Mouse (Mus musculus): ENCODE data around the gene Fbxl3. TPM values are rescaled to one million over a fixed set of nuclear protein-coding genes. Genes with fewer than 3 reads are reported as not detected.

Gene Fbxl3
- total RNA-seq, 1 experiment, result 32.6 TPM

DNA sequence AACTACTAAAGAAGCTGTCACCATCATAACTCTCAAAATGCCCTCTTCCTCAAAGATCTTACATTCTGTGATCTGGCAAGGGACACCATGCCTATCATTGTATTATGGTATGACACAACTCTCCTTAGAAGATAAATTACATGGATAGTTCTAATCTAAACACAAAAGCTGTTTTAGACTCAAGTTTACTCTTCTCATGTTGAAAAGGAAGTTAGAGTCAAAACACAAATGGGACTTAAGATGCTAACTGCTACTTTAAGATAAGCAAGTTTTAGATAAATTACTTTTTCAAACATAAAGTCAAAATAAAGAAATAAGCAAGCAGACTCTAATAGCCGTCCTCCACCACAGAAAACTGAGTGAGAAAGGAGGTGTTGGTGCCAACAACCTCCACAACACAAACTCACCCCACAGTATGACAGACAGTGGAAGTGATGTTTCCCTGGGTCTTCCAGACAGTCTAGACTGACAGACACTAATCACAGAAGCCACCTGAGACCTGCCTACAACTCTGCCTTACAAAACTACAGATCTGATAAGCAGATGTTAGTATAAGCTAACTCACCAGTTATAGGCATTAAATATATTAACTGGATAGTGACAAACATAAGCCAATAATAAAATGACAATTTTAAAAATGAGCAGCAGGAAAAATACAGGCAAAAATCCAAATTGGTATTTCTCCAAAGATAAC is 13.4 kb downstream of the Fbxl3 start:
- no peaks in the 10 kb centered on the region for H3K9me3 ChIP-seq (ENCODE audit: control insufficient read depth, insufficient read depth, low read depth, low read length)
- no peak overlapping the region for H3K27ac ChIP-seq (ENCODE audit: insufficient read depth, low read depth, low read length, poor library complexity, severe bottlenecking)
- no peak for TF ChIP-seq CHD2 (IDR thresholded peaks at IDR 0.05; ENCODE audit: low read depth, low read length)
- TF ChIP-seq ZNF384 (IDR thresholded peaks at IDR 0.05; ENCODE audit: low read depth, low read length), result no peak
- TF ChIP-seq MAFK (IDR thresholded peaks at IDR 0.05; ENCODE audit: insufficient read depth, low read depth, low read length), result no peak
- TF ChIP-seq ZC3H11A (IDR thresholded peaks at IDR 0.05; ENCODE audit: borderline replicate concordance, low read depth, low read length), result no peak
- in situ Hi-C loops (cut with MboI; ENCODE audit: low sequenced_read_pairs in 2 of 2, unreplicated experiment in 2 of 2), result no loop called here
- H3K4me1 ChIP-seq (ENCODE audit: control insufficient read depth in 2 of 2, insufficient read depth in 2 of 2, low read length in 2 of 2, poor library complexity in 1 of 2), result no peaks in the 10 kb centered on the region; a peak in 1 of 4 replicates
- H3K36me3 ChIP-seq (ENCODE audit: control insufficient read depth, insufficient read depth, low read length, poor library complexity, severe bottlenecking), result peaks cover 30% of the 10 kb centered on the region
- no peak overlapping the region for H3K9ac ChIP-seq (ENCODE audit: insufficient read depth, low read depth, low read length, poor library complexity, severe bottlenecking)
- no peak for DNase-seq (ENCODE audit: low read depth, low spot score)
- H3K4me3 ChIP-seq (ENCODE audit: insufficient read depth in 1 of 2, low read depth in 1 of 2, low read length in 2 of 2, poor library complexity in 1 of 2, severe bottlenecking in 1 of 2), result no peak overlapping the region

DNA sequence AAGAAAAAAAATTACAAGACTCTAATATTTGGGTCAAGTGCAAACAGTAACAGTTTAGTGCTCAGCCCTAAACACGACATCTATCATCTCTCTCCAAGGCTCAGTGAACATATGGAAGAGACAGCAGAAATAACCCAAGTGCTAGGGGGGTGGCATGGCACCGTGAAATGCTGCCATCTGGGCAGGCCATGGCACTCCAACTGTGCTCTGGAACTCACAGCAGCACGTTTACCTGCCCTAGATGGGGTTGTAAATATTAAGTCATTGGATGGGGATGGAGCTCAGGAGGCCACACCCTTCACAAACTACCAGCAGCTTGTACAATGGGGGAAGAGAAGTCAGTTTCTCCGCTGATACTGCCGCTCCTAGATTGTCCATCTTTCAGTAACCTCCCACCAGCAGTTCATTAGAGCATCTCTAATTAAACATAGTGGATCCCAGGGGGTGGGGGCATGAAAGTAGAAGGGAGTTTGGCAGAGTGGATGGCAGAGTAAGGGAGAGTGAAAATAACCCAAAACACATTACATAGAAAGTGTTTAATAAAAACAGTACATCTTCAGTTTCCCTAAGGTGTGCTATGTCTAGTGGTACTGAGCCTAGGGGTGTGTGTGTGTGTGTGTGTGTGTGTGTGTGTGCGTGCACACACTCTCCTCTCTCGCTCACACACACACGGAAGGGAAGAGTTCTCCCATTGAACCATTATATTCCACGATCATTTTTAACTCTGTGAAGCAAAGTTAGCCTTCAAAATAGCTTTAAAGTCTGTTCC is 20.0 kb downstream of the Fbxl3 start:
- Histone ChIP-seq H3K9me3 (ENCODE audit: control insufficient read depth, insufficient read depth, low read depth, low read length) (no peaks in the 10 kb centered on the region), H3K27ac (ENCODE audit: insufficient read depth, low read depth, low read length, poor library complexity, severe bottlenecking) (no peak overlapping the region), H3K4me3 (ENCODE audit: insufficient read depth in 1 of 2, low read depth in 1 of 2, low read length in 2 of 2, poor library complexity in 1 of 2, severe bottlenecking in 1 of 2) (no peak overlapping the region), H3K9ac (ENCODE audit: insufficient read depth, low read depth, low read length, poor library complexity, severe bottlenecking) (no peak overlapping the region), H3K4me1 (ENCODE audit: control insufficient read depth in 2 of 2, insufficient read depth in 2 of 2, low read length in 2 of 2, poor library complexity in 1 of 2) (peaks cover 0 to 10% of the 10 kb centered on the region in 2 experiments; a peak in 2 of 4 replicates), H3K36me3 (ENCODE audit: control insufficient read depth, insufficient read depth, low read length, poor library complexity, severe bottlenecking) (peaks cover 17% of the 10 kb centered on the region)
- in situ Hi-C loops (cut with MboI; ENCODE audit: low sequenced_read_pairs in 2 of 2, unreplicated experiment in 2 of 2), result no loop called here
- no peak for TF ChIP-seq MAFK (IDR thresholded peaks at IDR 0.05; ENCODE audit: insufficient read depth, low read depth, low read length)
- TF ChIP-seq ZNF384 (IDR thresholded peaks at IDR 0.05; ENCODE audit: low read depth, low read length), result no peak
- TF ChIP-seq CHD2 (IDR thresholded peaks at IDR 0.05; ENCODE audit: low read depth, low read length), result no peak
- TF ChIP-seq HCFC1 (IDR thresholded peaks at IDR 0.05; ENCODE audit: borderline replicate concordance, insufficient read depth, low read length), result no peak
- no peak for TF ChIP-seq ZC3H11A (IDR thresholded peaks at IDR 0.05; ENCODE audit: borderline replicate concordance, low read depth, low read length)
- no peak for DNase-seq (ENCODE audit: low read depth, low spot score)

DNA sequence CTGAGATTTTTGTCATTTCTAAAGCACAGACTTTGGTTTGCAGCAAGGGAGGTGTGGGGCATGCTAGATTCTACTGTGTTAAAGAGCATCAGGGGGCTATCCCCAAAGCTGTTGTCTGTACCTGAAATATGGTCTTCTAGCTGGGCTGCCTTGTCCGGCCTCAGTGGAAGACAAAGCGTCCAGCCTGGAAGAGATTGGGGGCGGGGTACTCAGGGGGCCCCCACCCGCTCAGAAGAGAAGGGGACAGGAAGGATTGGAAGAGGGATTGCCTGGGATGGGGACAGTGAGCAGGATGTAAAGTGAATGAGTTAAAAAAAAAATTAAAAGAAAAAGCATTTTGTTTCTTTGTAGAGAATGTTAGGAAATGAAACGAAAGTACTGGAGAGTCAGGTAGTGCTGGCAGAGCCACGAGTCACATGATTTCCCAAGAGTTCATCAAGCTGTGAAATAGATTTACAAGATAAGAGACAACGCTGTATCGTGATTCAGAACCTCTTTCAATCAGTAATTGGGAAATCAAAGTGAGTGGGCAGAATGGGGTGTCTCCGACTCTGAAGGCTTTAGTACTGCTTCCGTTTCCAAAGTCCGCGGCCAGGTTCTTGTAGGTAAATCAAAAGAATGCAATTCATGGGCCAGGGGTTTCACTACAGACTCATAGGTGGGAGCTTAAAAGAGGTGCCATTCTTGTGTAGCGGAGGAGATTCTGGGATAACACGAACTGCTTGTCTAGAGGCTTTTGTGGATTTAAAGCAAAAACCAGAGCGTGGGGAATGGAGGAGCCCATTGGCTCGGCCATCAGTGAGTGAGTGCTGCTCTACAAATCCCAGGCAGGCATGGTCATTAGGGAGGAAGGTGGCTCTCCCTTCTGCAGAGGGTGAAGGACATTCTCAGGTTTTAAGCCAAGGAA is 21.1 kb downstream of the Fbxl3 start:
- TF ChIP-seq HCFC1 (IDR thresholded peaks at IDR 0.05; ENCODE audit: borderline replicate concordance, insufficient read depth, low read length) (no peak), MAFK (IDR thresholded peaks at IDR 0.05; ENCODE audit: insufficient read depth, low read depth, low read length) (no peak), CHD2 (IDR thresholded peaks at IDR 0.05; ENCODE audit: low read depth, low read length) (no peak), ZC3H11A (IDR thresholded peaks at IDR 0.05; ENCODE audit: borderline replicate concordance, low read depth, low read length) (no peak), ZNF384 (IDR thresholded peaks at IDR 0.05; ENCODE audit: low read depth, low read length) (no peak)
- Histone ChIP-seq H3K4me1 (ENCODE audit: control insufficient read depth in 2 of 2, insufficient read depth in 2 of 2, low read length in 2 of 2, poor library complexity in 1 of 2) (peaks cover 0 to 10% of the 10 kb centered on the region in 2 experiments; a peak in 2 of 4 replicates), H3K4me3 (ENCODE audit: insufficient read depth in 1 of 2, low read depth in 1 of 2, low read length in 2 of 2, poor library complexity in 1 of 2, severe bottlenecking in 1 of 2) (peak overlapping the region in 1 of 2 experiments; percentile 27; a peak in 1 of 4 replicates), H3K9ac (ENCODE audit: insufficient read depth, low read depth, low read length, poor library complexity, severe bottlenecking) (peak overlapping the region; percentile 52; the same call in 1 of the 2 replicates), H3K27ac (ENCODE audit: insufficient read depth, low read depth, low read length, poor library complexity, severe bottlenecking) (0 out of 2 replicates have a peak overlapping the region, but pooled peaks have one; percentile 29), H3K36me3 (ENCODE audit: control insufficient read depth, insufficient read depth, low read length, poor library complexity, severe bottlenecking) (peaks cover 16% of the 10 kb centered on the region), H3K9me3 (ENCODE audit: control insufficient read depth, insufficient read depth, low read depth, low read length) (no peaks in the 10 kb centered on the region)
- in situ Hi-C loops (cut with MboI; ENCODE audit: low sequenced_read_pairs in 2 of 2, unreplicated experiment in 2 of 2), result no loop called here
- DNase-seq (ENCODE audit: low read depth, low spot score), result no peak

DNA sequence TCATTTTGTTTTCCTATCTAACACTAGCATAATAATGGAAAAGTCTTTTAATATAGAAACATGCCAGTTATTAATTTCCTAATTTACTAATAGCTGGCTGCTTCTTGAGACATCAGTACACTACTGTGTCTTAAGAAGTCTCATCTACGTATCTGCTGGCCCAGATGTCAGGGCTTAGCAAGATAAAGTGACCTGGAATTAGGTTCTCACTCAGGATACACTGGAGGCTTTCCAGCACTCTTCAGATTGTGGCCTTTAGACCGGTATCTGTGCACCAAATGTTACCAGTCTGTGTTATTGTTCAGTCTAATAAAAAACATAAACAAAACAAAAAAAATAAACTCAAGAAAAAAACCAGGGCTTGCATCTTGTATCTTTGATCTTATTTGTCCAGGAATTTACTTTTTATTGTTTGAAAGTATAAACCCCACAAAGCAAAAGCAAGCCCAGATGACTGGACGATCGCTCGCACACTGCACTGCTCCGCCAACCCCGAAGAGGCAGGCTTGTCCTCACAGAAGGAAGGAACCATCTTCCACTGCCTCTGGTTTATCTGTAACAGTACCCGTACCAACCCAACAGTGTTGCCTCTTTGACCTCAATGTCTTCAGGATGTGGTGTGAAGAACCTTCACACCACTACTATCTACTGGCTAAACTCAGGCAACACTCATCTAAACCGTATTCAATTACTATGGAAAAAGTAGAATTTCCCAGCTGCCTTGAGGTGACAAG is 21.9 kb downstream of the Fbxl3 start:
- Histone ChIP-seq H3K36me3 (ENCODE audit: control insufficient read depth, insufficient read depth, low read length, poor library complexity, severe bottlenecking) (peaks cover 17% of the 10 kb centered on the region), H3K4me3 (ENCODE audit: insufficient read depth in 1 of 2, low read depth in 1 of 2, low read length in 2 of 2, poor library complexity in 1 of 2, severe bottlenecking in 1 of 2) (no peak overlapping the region), H3K27ac (ENCODE audit: insufficient read depth, low read depth, low read length, poor library complexity, severe bottlenecking) (no peak overlapping the region), H3K9me3 (ENCODE audit: control insufficient read depth, insufficient read depth, low read depth, low read length) (no peaks in the 10 kb centered on the region), H3K9ac (ENCODE audit: insufficient read depth, low read depth, low read length, poor library complexity, severe bottlenecking) (no peak overlapping the region), H3K4me1 (ENCODE audit: control insufficient read depth in 2 of 2, insufficient read depth in 2 of 2, low read length in 2 of 2, poor library complexity in 1 of 2) (peaks cover 0 to 10% of the 10 kb centered on the region in 2 experiments; a peak in 2 of 4 replicates)
- in situ Hi-C loops (cut with MboI; ENCODE audit: low sequenced_read_pairs in 2 of 2, unreplicated experiment in 2 of 2), result no loop called here
- TF ChIP-seq CHD2 (IDR thresholded peaks at IDR 0.05; ENCODE audit: low read depth, low read length), result no peak
- TF ChIP-seq MAFK (IDR thresholded peaks at IDR 0.05; ENCODE audit: insufficient read depth, low read depth, low read length), result no peak
- no peak for TF ChIP-seq ZNF384 (IDR thresholded peaks at IDR 0.05; ENCODE audit: low read depth, low read length)
- no peak for TF ChIP-seq HCFC1 (IDR thresholded peaks at IDR 0.05; ENCODE audit: borderline replicate concordance, insufficient read depth, low read length)
- TF ChIP-seq ZC3H11A (IDR thresholded peaks at IDR 0.05; ENCODE audit: borderline replicate concordance, low read depth, low read length), result no peak
- no peak for DNase-seq (ENCODE audit: low read depth, low spot score)

Measured in ES-E14 (cell line).